Mouse (Mus musculus) kidney, postnatal 0 days (tissue): ENCODE measurements around the gene Spns2. TPM values are rescaled to one million over a fixed set of nuclear protein-coding genes. Genes with fewer than 3 reads are reported as not detected.

Experiments
- ATAC-seq: fragments of 200-750 bp; cut with Nextera tagmentation; replicated peaks from 2 replicates; pipeline ENCODE4 v1.8.0; 2017; ENCODE audit warnings: low read depth, moderate number of reproducible peaks, moderate TSS enrichment, moderate library complexity; ENCODE audit not compliant: low FRiP score
- DNase-seq: peaks from one replicate; pipeline ENCODE4 v3.0.0-alpha.2; 2016; ENCODE audit warnings: low spot score
- H3K27ac ChIP-seq: fragments of 300-500 bp; sonication (generic); 2 replicates; pipeline ENCODE4 v1.5.1; 2014; ENCODE audit warnings: mild to moderate bottlenecking
- H3K27me3 ChIP-seq: fragments of 300-500 bp; sonication (generic); 2 replicates; pipeline ENCODE4 v1.6.1; 2014; ENCODE audit warnings: low read length, mixed read lengths; ENCODE audit not compliant: insufficient read depth
- H3K36me3 ChIP-seq: fragments of 300-500 bp; sonication (generic); 2 replicates; pipeline ENCODE4 v1.6.1; 2014; ENCODE audit warnings: low read length, mixed read lengths; ENCODE audit not compliant: insufficient read depth
- H3K4me1 ChIP-seq: fragments of 300-500 bp; sonication (generic); replicated peaks from 2 replicates; pipeline ENCODE4 v1.6.1; 2014; ENCODE audit warnings: antibody characterized with exemption, low read length, mixed read lengths; ENCODE audit not compliant: insufficient read depth
- H3K4me2 ChIP-seq: fragments of 300-500 bp; sonication (generic); 2 replicates; pipeline ENCODE4 v1.6.1; 2014; ENCODE audit warnings: mild to moderate bottlenecking, low read length, moderate library complexity, mixed read lengths
- H3K4me3 ChIP-seq: fragments of 300-500 bp; sonication (generic); replicated peaks from 2 replicates; pipeline ENCODE4 v1.5.1; 2014; ENCODE audit warnings: low read depth, low read length
- H3K9ac ChIP-seq: fragments of 300-500 bp; sonication (generic); 2 replicates; pipeline ENCODE4 v1.6.1; 2014; ENCODE audit warnings: low read depth, low read length
- H3K9me3 ChIP-seq: fragments of 300-500 bp; sonication (generic); replicated peaks from 2 replicates; pipeline ENCODE4 v1.6.1; 2016; ENCODE audit warnings: low read length, inconsistent platforms, mixed read lengths
- CTCF ChIP-seq: IDR thresholded peaks from 2 replicates; pipeline ENCODE4 v1.5.1; 2016; ENCODE audit warnings: antibody characterized with exemption, low read depth, mild to moderate bottlenecking, moderate library complexity
- WGBS: fragments of 180-500 bp; shearing (Covaris S2); extraction: QIAGEN DNeasy Blood & Tissue Kit; methylation state at CpG from one replicate; pipeline ENCODE4 v1.1.7; 2014; 5-methylcytosine and 5-hydroxymethylcytosine counted together
- polyA plus RNA-seq: library from polyadenylated mRNA; unstranded; fragments of >200 nt; fragmentation: Nextera tagmentation; extraction: Ambion mirVana; gene quantifications from 2 replicates; pipeline ENCODE4 v1.2.1, GENCODE M21; 2015

The Spns2 gene
- polyA plus RNA-seq, 1 experiment from 2014 or later, result 7.4 TPM

- DNase-seq (no peak), ATAC-seq (no peak)
- no peak overlapping the region for H3K27ac ChIP-seq
- 53% methylated on average over 6 of the region's 6 CpGs for WGBS
- no peak overlapping the region for H3K4me3 ChIP-seq
- H3K27me3 ChIP-seq, result no peaks in the 10 kb centered on the region
- H3K9me3 ChIP-seq, result no peaks in the 10 kb centered on the region
- 0 out of 2 replicates have a peak, but pooled peaks cover 8% of the 10 kb centered on the region for H3K4me1 ChIP-seq
- no peak for TF ChIP-seq CTCF
- H3K9ac ChIP-seq, result no peak overlapping the region
- H3K36me3 ChIP-seq, result no peaks in the 10 kb centered on the region
- H3K4me2 ChIP-seq, result no peak overlapping the region
These were observed 70.7 kb downstream of the Spns2 start for GRCm38 (mm10) chr11:72419006-72419405.

- DNase-seq (peak; percentile 52), ATAC-seq (peak; percentile 69)
- no peaks in the 10 kb centered on the region for H3K9me3 ChIP-seq
- H3K27ac ChIP-seq, result peak overlapping the region; percentile 36; the same call in 1 of the 2 replicates
- H3K36me3 ChIP-seq, result no peaks in the 10 kb centered on the region
- no peaks in the 10 kb centered on the region for H3K27me3 ChIP-seq
- 25% methylated on average over 8 of the region's 8 CpGs for WGBS
- H3K4me3 ChIP-seq, result no peak overlapping the region
- H3K4me2 ChIP-seq, result no peak overlapping the region
- H3K4me1 ChIP-seq, result peaks cover 15% of the 10 kb centered on the region; the same call in 1 of the 2 replicates
- H3K9ac ChIP-seq, result no peak overlapping the region
- no peak for TF ChIP-seq CTCF
These were observed 71.5 kb downstream of the Spns2 start for GRCm38 (mm10) chr11:72418227-72418626.

- TF ChIP-seq CTCF, result no peak
- Histone ChIP-seq H3K36me3 (no peaks in the 10 kb centered on the region), H3K4me2 (no peak overlapping the region), H3K27ac (no peak overlapping the region), H3K4me1 (peaks cover 15% of the 10 kb centered on the region; the same call in 1 of the 2 replicates), H3K4me3 (no peak overlapping the region), H3K9ac (no peak overlapping the region), H3K9me3 (no peaks in the 10 kb centered on the region), H3K27me3 (no peaks in the 10 kb centered on the region)
- WGBS, result 26% methylated on average over 4 of the region's 4 CpGs
- ATAC-seq (no peak), DNase-seq (no peak)
These were observed 72.3 kb downstream of the Spns2 start for GRCm38 (mm10) chr11:72417376-72417775.

- Histone ChIP-seq H3K4me1 (peaks cover 19% of the 10 kb centered on the region; the same call in 1 of the 2 replicates), H3K36me3 (no peaks in the 10 kb centered on the region)
- 73% methylated on average over 5 of the region's 5 CpGs for WGBS
These were observed 73.0 kb downstream of the Spns2 start for GRCm38 (mm10) chr11:72416666-72417065.

GRCm38 (mm10) chr11:72415155-72415554 is 74.5 kb downstream of the Spns2 start:
- Histone ChIP-seq H3K36me3 (no peaks in the 10 kb centered on the region), H3K9ac (no peak overlapping the region), H3K4me1 (peaks cover 19% of the 10 kb centered on the region; the same call in 1 of the 2 replicates), H3K27me3 (no peaks in the 10 kb centered on the region), H3K9me3 (no peaks in the 10 kb centered on the region), H3K27ac (no peak overlapping the region), H3K4me3 (no peak overlapping the region), H3K4me2 (no peak overlapping the region)
- ATAC-seq (no peak), DNase-seq (no peak)
- 66% methylated on average over 8 of the region's 8 CpGs for WGBS
- no peak for TF ChIP-seq CTCF

More at GRCm38 (mm10) chr11:72416666-72417065, 73.0 kb downstream of the Spns2 start:
- Histone ChIP-seq H3K27ac (no peak overlapping the region), H3K9ac (no peak overlapping the region), H3K9me3 (no peaks in the 10 kb centered on the region), H3K27me3 (no peaks in the 10 kb centered on the region), H3K4me3 (no peak overlapping the region), H3K4me2 (no peak overlapping the region)
- no peak for TF ChIP-seq CTCF
- ATAC-seq (no peak), DNase-seq (no peak)

GRCm38 (mm10) chr11:72413601-72414190 is 76.0 kb downstream of the Spns2 start:
- H3K9ac ChIP-seq, result no peak overlapping the region
- no peaks in the 10 kb centered on the region for H3K9me3 ChIP-seq
- H3K27ac ChIP-seq, result no peak overlapping the region; the same call in 1 of the 2 replicates
- peaks cover 22% of the 10 kb centered on the region; the same call in 1 of the 2 replicates for H3K4me1 ChIP-seq
- no peak for TF ChIP-seq CTCF
- H3K4me2 ChIP-seq, result no peak overlapping the region
- no peaks in the 10 kb centered on the region for H3K27me3 ChIP-seq
- H3K4me3 ChIP-seq, result no peak overlapping the region
- DNase-seq (peak; percentile 50), ATAC-seq (no peak)
- 47% methylated on average over 5 of the region's 5 CpGs for WGBS
- H3K36me3 ChIP-seq, result no peaks in the 10 kb centered on the region
